Mouse (Mus musculus) hindbrain, embryonic 12.5 days (tissue): Measurements from ENCODE around the gene Ptprk. TPM values are rescaled to one million over a fixed set of nuclear protein-coding genes. Genes with fewer than 3 reads are reported as not detected.

Experiments used
- ATAC-seq: fragments of 200-750 bp; cut with Nextera tagmentation; 2 replicates; pipeline ENCODE4 v1.8.0; 2017; ENCODE audit warnings: moderate TSS enrichment; ENCODE audit not compliant: low FRiP score
- H3K27ac ChIP-seq: fragments of 300-500 bp; sonication (generic); 2 replicates; pipeline ENCODE4 v1.5.1; 2016; ENCODE audit warnings: mild to moderate bottlenecking
- H3K27me3 ChIP-seq: fragments of 300-500 bp; sonication (generic); 2 replicates; pipeline ENCODE4 v1.6.1; 2016; ENCODE audit warnings: mild to moderate bottlenecking
- H3K36me3 ChIP-seq: fragments of 300-500 bp; sonication (generic); 2 replicates; pipeline ENCODE4 v1.6.1; 2016; ENCODE audit warnings: mild to moderate bottlenecking
- H3K4me1 ChIP-seq: fragments of 300-500 bp; sonication (generic); 2 replicates; pipeline ENCODE4 v1.6.1; 2016
- H3K4me2 ChIP-seq: fragments of 300-500 bp; sonication (generic); replicated peaks from 2 replicates; pipeline ENCODE4 v1.6.1; 2016; ENCODE audit warnings: mild to moderate bottlenecking
- H3K4me3 ChIP-seq: fragments of 300-500 bp; sonication (generic); 2 replicates; pipeline ENCODE4 v1.5.1; 2016; ENCODE audit warnings: mild to moderate bottlenecking
- H3K9ac ChIP-seq: fragments of 300-500 bp; sonication (generic); 2 replicates; pipeline ENCODE4 v1.6.1; 2016; ENCODE audit warnings: mild to moderate bottlenecking, moderate library complexity
- H3K9me3 ChIP-seq: fragments of 300-500 bp; sonication (generic); replicated peaks from 2 replicates; pipeline ENCODE4 v1.6.1; 2016; ENCODE audit warnings: mild to moderate bottlenecking
- WGBS: fragments of 180-500 bp; shearing (Covaris S2); methylation state at CpG from one replicate; pipeline ENCODE4 v1.1.7; 2016; 5-methylcytosine and 5-hydroxymethylcytosine counted together
- polyA plus RNA-seq: library from polyadenylated mRNA; unstranded; fragments of >200 nt; fragmentation: Nextera tagmentation; extraction: Ambion mirVana; gene quantifications from 2 replicates; pipeline ENCODE4 v1.2.1, GENCODE M21; 2016

Ptprk gene
- polyA plus RNA-seq, 1 experiment from 2014 or later = 31.9 TPM

GRCm38 (mm10) chr10:28270273-28270672 lies 195.7 kb downstream of the Ptprk start:
- Histone ChIP-seq H3K4me3 (no peak overlapping the region), H3K9ac (no peak overlapping the region)

DNA sequence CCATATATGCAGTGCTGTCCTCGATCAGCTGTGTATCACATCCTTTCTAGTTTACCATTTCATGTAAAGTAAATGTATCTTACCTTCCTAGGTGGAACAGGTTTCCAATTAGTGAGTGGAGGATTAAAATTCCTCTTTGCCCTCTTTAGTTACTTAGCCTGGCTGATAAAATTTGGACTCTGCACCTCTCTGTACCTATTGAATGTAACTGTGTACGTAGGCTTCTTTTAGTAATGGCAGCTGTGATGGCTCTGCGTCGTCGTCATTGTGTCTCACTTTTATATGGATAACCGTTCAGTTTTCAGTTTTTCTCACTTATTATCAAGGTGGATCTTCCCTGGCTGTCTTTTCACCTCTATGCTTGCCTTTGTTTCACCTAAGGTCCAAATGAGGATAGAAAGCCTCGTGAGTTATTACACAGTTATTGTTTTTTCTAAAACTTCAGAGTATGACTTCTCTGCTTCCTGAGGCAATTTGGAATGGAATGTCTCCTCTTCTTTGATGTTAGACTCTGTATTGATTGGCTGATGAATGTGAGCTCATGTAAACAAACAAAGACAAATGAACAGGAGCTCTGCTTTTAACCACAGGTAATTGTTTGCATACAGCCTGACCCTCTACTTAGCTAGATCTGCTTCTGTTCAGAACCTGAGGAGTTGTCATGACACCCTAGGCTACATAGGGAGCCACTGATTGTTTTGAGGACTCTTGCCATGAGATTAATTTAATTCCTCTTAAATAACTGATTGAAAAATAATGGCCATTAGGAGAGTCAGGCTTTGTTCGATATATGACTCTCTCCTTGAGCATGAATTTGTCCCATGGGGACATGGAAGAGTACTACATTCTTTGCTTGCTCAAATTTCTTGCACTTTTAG lies 197.3 kb downstream of the Ptprk start:
- ATAC-seq = no peak
- H3K27me3 ChIP-seq = no peaks in the 10 kb centered on the region
- H3K4me1 ChIP-seq = no peaks in the 10 kb centered on the region
- H3K4me3 ChIP-seq = no peak overlapping the region
- H3K4me2 ChIP-seq = no peak overlapping the region
- no peaks in the 10 kb centered on the region for H3K9me3 ChIP-seq
- no peak overlapping the region for H3K27ac ChIP-seq
- H3K9ac ChIP-seq = no peak overlapping the region
- H3K36me3 ChIP-seq = no peaks in the 10 kb centered on the region
- 83% methylated on average over 8 of the region's 8 CpGs for WGBS

More at GRCm38 (mm10) chr10:28270273-28270672, 195.7 kb downstream of the Ptprk start:
- Histone ChIP-seq H3K4me2 (no peak overlapping the region), H3K27ac (no peak overlapping the region), H3K36me3 (no peaks in the 10 kb centered on the region), H3K4me1 (no peaks in the 10 kb centered on the region), H3K27me3 (no peaks in the 10 kb centered on the region), H3K9me3 (no peaks in the 10 kb centered on the region)
- ATAC-seq = no peak
- WGBS = 82% methylated on average over 4 of the region's 4 CpGs

GRCm38 (mm10) chr10:28278757-28279156 lies 204.1 kb downstream of the Ptprk start:
- Histone ChIP-seq H3K4me3 (no peak overlapping the region), H3K27me3 (no peaks in the 10 kb centered on the region), H3K9ac (no peak overlapping the region), H3K4me2 (no peak overlapping the region), H3K4me1 (no peaks in the 10 kb centered on the region), H3K27ac (no peak overlapping the region), H3K36me3 (no peaks in the 10 kb centered on the region), H3K9me3 (no peaks in the 10 kb centered on the region)
- 100% methylated on average over 2 of the region's 2 CpGs for WGBS
- ATAC-seq = no peak

DNA sequence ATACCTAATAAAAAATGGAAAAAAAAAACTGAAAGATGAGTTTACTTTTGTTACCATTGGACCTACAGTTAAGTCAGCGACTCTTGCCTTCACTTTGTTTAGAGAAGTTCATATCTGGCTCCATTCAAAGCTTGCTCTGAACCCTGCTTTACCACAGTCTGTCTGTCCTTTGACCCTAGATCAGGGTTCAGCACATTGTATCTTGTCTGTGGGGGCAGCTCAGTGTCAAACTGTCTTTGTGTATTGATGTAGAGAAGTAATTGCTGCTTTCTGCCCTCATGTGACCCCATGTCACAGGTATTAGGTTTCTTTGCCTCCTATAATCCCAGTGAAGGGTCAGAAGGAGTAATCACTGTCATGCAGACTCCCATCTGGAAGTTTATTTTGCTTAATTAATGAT lies 222.9 kb downstream of the Ptprk start:
- Histone ChIP-seq H3K36me3 (no peaks in the 10 kb centered on the region), H3K27me3 (no peaks in the 10 kb centered on the region), H3K4me2 (no peak overlapping the region), H3K4me3 (no peak overlapping the region), H3K9ac (no peak overlapping the region), H3K4me1 (no peaks in the 10 kb centered on the region), H3K9me3 (no peaks in the 10 kb centered on the region), H3K27ac (no peak overlapping the region)
- no peak for ATAC-seq
- 55% methylated on average over 1 of the region's 1 CpGs for WGBS

- H3K4me1 ChIP-seq = no peaks in the 10 kb centered on the region
- H3K27ac ChIP-seq = no peak overlapping the region
- ATAC-seq = no peak
- no peaks in the 10 kb centered on the region for H3K36me3 ChIP-seq
- no peaks in the 10 kb centered on the region for H3K9me3 ChIP-seq
- 81% methylated on average over 4 of the region's 4 CpGs for WGBS
- no peaks in the 10 kb centered on the region for H3K27me3 ChIP-seq
- no peak overlapping the region for H3K9ac ChIP-seq
- no peak overlapping the region for H3K4me2 ChIP-seq
- H3K4me3 ChIP-seq = no peak overlapping the region
These were observed 224.6 kb downstream of the Ptprk start for GRCm38 (mm10) chr10:28299207-28299606.

- no peak overlapping the region for H3K4me2 ChIP-seq
- H3K27ac ChIP-seq = no peak overlapping the region
- ATAC-seq = no peak
- no peaks in the 10 kb centered on the region for H3K4me1 ChIP-seq
- H3K27me3 ChIP-seq = no peaks in the 10 kb centered on the region
- no peaks in the 10 kb centered on the region for H3K9me3 ChIP-seq
- no peaks in the 10 kb centered on the region for H3K36me3 ChIP-seq
- H3K4me3 ChIP-seq = no peak overlapping the region
- no peak overlapping the region for H3K9ac ChIP-seq
These were observed 229.2 kb downstream of the Ptprk start for GRCm38 (mm10) chr10:28303856-28304255.

DNA sequence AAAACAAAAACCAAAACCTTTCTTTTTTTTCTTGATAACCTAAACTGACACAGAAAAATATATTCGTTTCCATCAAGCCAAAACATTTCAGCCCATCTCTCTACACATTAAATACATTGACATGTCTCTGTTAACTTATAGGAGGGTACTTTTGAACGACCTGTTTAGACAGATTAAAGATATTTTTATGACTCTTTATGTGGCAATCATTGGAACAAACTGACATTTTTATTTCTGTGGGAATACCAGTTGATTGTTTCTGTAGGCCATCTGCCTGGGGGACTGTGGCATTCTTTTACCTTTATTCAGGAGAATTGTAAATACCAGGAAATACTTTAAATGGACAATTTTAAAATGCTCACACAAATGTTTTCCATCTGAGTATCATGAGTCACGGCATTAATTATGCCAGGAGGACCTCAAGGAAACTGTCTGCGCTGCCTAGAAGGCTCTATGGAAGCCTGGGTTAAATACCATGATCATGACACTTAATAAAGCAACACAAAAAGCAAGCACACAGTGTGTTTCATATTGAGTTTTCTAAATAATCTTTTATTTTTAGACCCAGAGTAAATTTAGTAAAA lies 229.8 kb downstream of the Ptprk start:
- no peak for ATAC-seq
- WGBS = 83% methylated on average over 4 of the region's 4 CpGs
- H3K36me3 ChIP-seq = no peaks in the 10 kb centered on the region
- no peak overlapping the region for H3K4me2 ChIP-seq
- no peak overlapping the region for H3K27ac ChIP-seq
- H3K27me3 ChIP-seq = no peaks in the 10 kb centered on the region
- H3K4me1 ChIP-seq = no peaks in the 10 kb centered on the region
- no peak overlapping the region for H3K9ac ChIP-seq
- H3K9me3 ChIP-seq = no peaks in the 10 kb centered on the region
- no peak overlapping the region for H3K4me3 ChIP-seq

DNA sequence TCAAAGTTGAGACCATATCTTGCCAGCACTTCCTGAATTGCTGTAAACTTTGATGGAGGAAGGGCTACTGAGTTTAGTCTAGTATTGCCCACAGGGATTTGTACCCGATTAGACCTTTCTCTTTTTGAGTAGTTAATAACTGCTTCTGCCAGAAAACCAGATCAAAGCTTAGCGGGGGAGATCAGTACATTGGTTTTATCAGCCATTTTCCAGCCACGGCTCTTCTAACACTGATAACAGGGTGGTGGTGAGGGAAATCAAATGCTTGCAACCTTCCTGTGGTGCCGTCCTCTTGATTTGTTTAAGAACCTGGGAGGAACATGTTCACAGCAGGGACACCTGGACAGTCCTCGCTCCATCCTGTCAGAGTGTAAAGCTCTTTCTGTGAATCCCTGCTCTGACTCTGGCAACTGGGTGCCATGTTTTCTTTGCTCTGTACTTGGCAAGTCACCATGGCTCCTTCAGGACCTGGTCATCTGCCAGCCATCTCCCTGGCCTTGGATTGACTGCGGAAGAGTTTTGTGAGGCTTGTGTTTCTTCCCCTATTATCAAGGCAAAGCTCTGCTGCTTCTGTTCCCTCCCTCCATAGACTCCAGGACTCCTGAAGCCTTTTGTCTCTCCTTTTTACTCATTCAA lies 231.9 kb downstream of the Ptprk start:
- 53% methylated on average over 6 of the region's 6 CpGs for WGBS
- Histone ChIP-seq H3K4me1 (no peaks in the 10 kb centered on the region), H3K4me2 (no peak overlapping the region), H3K36me3 (no peaks in the 10 kb centered on the region), H3K9me3 (no peaks in the 10 kb centered on the region), H3K9ac (no peak overlapping the region), H3K4me3 (no peak overlapping the region), H3K27ac (no peak overlapping the region), H3K27me3 (no peaks in the 10 kb centered on the region)
- ATAC-seq = no peak

- 48% methylated on average over 1 of the region's 1 CpGs for WGBS
- ATAC-seq = no peak
- H3K4me1 ChIP-seq = no peaks in the 10 kb centered on the region
- no peak overlapping the region for H3K4me3 ChIP-seq
- H3K4me2 ChIP-seq = no peak overlapping the region
- no peak overlapping the region for H3K27ac ChIP-seq
- no peaks in the 10 kb centered on the region for H3K36me3 ChIP-seq
- no peaks in the 10 kb centered on the region for H3K9me3 ChIP-seq
- H3K9ac ChIP-seq = no peak overlapping the region
- no peaks in the 10 kb centered on the region for H3K27me3 ChIP-seq
These were observed 236.7 kb downstream of the Ptprk start for GRCm38 (mm10) chr10:28311369-28311768.

GRCm38 (mm10) chr10:28322995-28323394 lies 248.4 kb downstream of the Ptprk start:
- H3K9me3 ChIP-seq = no peaks in the 10 kb centered on the region
- H3K27ac ChIP-seq = no peak overlapping the region
- H3K27me3 ChIP-seq = no peaks in the 10 kb centered on the region
- H3K4me2 ChIP-seq = no peak overlapping the region
- H3K36me3 ChIP-seq = no peaks in the 10 kb centered on the region
- no peaks in the 10 kb centered on the region for H3K4me1 ChIP-seq
- 89% methylated on average over 2 of the region's 2 CpGs for WGBS
- no peak for ATAC-seq
- no peak overlapping the region for H3K9ac ChIP-seq
- H3K4me3 ChIP-seq = no peak overlapping the region

DNA sequence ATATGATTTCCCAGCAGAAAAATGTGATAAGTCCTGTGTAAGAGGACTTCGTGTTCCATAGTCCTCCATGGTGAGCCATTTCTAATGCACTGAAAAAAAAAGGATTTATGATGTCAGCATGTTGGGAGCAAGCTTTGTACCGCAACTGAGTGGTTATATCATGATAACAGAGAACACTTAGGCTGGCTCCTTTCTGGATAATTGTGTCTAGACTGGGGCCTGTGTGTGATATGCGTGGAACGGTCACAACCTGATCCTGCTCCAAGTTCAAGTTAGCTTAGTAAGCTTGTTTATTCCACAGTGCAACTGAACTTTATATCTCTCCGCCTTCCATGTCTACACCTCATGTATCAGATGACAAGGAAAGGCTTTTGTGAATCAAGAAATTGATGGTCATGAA lies 260.6 kb downstream of the Ptprk start:
- no peaks in the 10 kb centered on the region for H3K4me1 ChIP-seq
- no peaks in the 10 kb centered on the region for H3K27me3 ChIP-seq
- no peaks in the 10 kb centered on the region for H3K9me3 ChIP-seq
- no peaks in the 10 kb centered on the region for H3K36me3 ChIP-seq
- WGBS = 94% methylated on average over 5 of the region's 5 CpGs
- H3K27ac ChIP-seq = no peak overlapping the region
- H3K9ac ChIP-seq = no peak overlapping the region
- no peak overlapping the region for H3K4me2 ChIP-seq
- no peak overlapping the region for H3K4me3 ChIP-seq
- no peak for ATAC-seq

DNA sequence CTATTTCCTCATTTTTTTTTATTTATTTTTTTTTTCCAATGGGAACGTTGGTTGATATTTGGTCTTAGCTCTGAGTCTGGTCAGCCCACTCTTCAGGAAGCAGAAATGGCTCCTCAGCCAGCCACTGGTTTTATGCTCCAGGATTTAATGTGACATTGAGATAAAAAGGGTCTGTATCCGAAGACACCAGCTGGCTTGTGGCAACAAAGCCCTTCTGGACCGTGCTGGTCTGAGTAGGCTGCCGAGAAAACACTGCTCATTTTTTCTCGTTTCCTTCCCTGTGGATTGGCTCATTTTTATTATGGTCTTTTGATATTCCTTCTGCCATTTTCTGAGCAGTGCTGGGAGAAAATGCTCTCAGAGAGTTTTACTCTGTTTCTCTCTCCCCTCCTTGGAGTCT lies 263.9 kb downstream of the Ptprk start:
- H3K4me1 ChIP-seq = no peaks in the 10 kb centered on the region
- 68% methylated on average over 5 of the region's 5 CpGs for WGBS
- H3K36me3 ChIP-seq = no peaks in the 10 kb centered on the region
- H3K9ac ChIP-seq = no peak overlapping the region
- H3K27ac ChIP-seq = no peak overlapping the region
- no peaks in the 10 kb centered on the region for H3K9me3 ChIP-seq
- ATAC-seq = no peak
- H3K4me3 ChIP-seq = no peak overlapping the region
- no peaks in the 10 kb centered on the region for H3K27me3 ChIP-seq
- no peak overlapping the region for H3K4me2 ChIP-seq
